Mouse (Mus musculus): ENCODE data around the gene Ncf2. TPM values are rescaled to one million over a fixed set of nuclear protein-coding genes. Genes with fewer than 3 reads are reported as not detected.

Gene Ncf2
- polyA plus RNA-seq, 1 experiment from 2014 or later: 7.3 TPM

DNA sequence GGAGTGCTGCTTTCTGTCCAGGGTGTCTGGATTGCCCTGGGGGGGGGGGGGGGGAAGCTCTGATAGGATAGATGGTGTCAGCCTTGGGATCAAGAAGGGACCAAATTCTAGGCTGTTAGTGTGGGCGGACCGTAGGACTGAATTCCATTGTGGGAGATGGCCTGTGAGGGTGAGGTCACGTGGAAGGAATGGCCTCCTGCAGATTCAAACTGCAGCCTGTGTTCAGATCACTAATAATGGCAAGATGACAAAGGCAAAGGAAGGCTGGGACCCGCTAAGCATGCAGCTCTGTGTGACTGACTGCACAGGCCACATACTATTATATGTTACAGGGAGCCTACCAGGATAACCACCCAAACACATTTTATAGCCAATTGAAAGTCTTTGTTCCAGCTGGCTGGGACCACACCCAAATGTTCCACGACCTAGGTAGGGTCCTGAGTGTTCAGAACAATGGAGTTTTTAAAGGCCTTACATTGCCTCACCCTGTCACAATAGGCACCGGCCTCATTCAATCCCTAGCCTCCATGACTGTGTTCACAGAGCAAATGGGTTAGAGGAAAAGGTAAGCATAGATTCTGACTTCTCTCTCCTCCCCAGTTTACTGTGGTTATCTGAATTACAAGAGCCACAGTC is 6.4 kb upstream of the Ncf2 start:
- H3K4me1 ChIP-seq (replicated peaks; ENCODE audit: insufficient read depth, low read length): peaks cover 7% of the 10 kb centered on the region
- no peak for ATAC-seq (replicated peaks; ENCODE audit: low FRiP score, low read depth)
- H3K4me2 ChIP-seq (ENCODE audit: low read length): no peak overlapping the region
- H3K4me3 ChIP-seq (replicated peaks; ENCODE audit: low read depth, low read length): no peak overlapping the region
- no peaks in the 10 kb centered on the region for H3K36me3 ChIP-seq (ENCODE audit: insufficient read depth, low read length)
- H3K27me3 ChIP-seq (ENCODE audit: insufficient read depth, low read length): no peaks in the 10 kb centered on the region
- WGBS: 61% methylated on average over 6 of the region's 6 CpGs
- no peak overlapping the region for H3K9ac ChIP-seq (ENCODE audit: low read depth, low read length)
- no peak overlapping the region for H3K27ac ChIP-seq
- no peaks in the 10 kb centered on the region for H3K9me3 ChIP-seq (replicated peaks; ENCODE audit: low read length)
- no peak for DNase-seq (ENCODE audit: low spot score)
- TF ChIP-seq CTCF (IDR thresholded peaks at IDR 0.05; ENCODE audit: low read depth): no peak

DNA sequence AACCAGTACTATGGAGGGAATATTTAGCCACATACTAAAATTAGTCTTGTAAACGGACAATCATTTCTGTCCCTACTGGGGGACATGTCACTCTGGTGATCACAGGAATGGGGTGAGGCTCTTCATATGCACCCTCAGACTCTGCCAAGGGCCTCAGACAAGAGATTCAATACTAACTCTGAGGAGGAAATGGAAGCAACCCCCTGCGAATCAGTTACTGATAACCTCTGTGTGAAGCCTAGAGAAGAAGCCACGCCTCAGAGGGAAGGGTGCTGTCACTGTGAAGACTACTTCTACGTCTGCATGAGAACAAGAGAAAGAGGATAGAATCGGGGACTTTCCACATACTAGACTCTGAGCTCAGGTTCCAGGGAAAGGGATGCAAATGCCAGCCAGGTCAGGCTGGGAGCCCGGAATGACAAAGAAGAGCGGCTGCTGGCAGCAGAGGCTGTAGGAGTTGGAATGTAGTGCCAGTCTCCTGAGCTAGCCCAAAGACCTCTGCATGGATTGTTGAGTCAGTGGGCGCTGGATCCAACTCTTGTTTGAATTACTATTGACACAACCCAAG is 4.2 kb upstream of the Ncf2 start:
- WGBS: 69% methylated on average over 8 of the region's 8 CpGs
- H3K27me3 ChIP-seq (ENCODE audit: insufficient read depth, low read length): no peaks in the 10 kb centered on the region

DNA sequence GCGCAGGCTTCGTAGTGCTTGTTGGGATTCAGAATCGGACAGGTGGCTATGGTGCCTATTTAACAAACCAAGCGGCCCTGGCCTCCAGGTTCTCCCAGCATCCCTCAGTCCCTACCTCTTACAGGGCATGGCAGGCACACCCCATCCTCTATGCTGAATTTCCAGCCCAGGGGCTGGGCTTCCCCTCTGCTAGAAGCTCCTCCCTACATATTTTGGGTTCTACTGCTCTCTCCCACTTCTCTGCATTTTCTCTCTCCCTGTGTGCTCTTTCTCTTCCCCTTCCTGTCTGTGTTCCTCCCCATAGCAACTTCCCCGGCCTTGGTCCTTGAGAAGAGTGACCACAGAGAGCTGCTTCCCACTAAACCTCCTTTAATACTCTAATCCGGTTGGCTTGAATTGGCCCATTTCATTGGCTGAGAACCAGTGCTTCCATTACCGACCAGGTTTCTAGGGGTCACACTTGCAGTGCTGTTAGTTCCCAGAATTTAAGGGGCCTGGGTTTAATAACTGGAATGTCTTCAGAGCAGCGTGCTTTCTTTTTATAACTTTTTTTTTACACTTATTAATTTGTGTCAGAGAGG is 3.2 kb upstream of the Ncf2 start:
- no peak overlapping the region for H3K4me3 ChIP-seq (replicated peaks; ENCODE audit: low read depth, low read length)
- H3K36me3 ChIP-seq (ENCODE audit: insufficient read depth, low read length): no peaks in the 10 kb centered on the region
- ATAC-seq (replicated peaks; ENCODE audit: low FRiP score, low read depth) (no peak), DNase-seq (ENCODE audit: low spot score) (no peak)
- TF ChIP-seq CTCF (IDR thresholded peaks at IDR 0.05; ENCODE audit: low read depth): no peak
- no peak overlapping the region for H3K4me2 ChIP-seq (ENCODE audit: low read length)
- 0 out of 2 replicates have a peak, but pooled peaks cover 6% of the 10 kb centered on the region for H3K4me1 ChIP-seq (replicated peaks; ENCODE audit: insufficient read depth, low read length)
- H3K27me3 ChIP-seq (ENCODE audit: insufficient read depth, low read length): no peaks in the 10 kb centered on the region
- WGBS: 81% methylated on average over 8 of the region's 8 CpGs
- no peaks in the 10 kb centered on the region for H3K9me3 ChIP-seq (replicated peaks; ENCODE audit: low read length)
- H3K27ac ChIP-seq: no peak overlapping the region
- no peak overlapping the region for H3K9ac ChIP-seq (ENCODE audit: low read depth, low read length)

More for the DNA sequence above, 4.2 kb upstream of the Ncf2 start:
- Histone ChIP-seq H3K9me3 (replicated peaks; ENCODE audit: low read length) (no peaks in the 10 kb centered on the region), H3K4me3 (replicated peaks; ENCODE audit: low read depth, low read length) (no peak overlapping the region), H3K9ac (ENCODE audit: low read depth, low read length) (no peak overlapping the region), H3K4me2 (ENCODE audit: low read length) (no peak overlapping the region), H3K27ac (no peak overlapping the region), H3K36me3 (ENCODE audit: insufficient read depth, low read length) (no peaks in the 10 kb centered on the region), H3K4me1 (replicated peaks; ENCODE audit: insufficient read depth, low read length) (peaks cover 10% of the 10 kb centered on the region)
- no peak for TF ChIP-seq CTCF (IDR thresholded peaks at IDR 0.05; ENCODE audit: low read depth)
- DNase-seq (ENCODE audit: low spot score) (no peak), ATAC-seq (replicated peaks; ENCODE audit: low FRiP score, low read depth) (no peak)

DNA sequence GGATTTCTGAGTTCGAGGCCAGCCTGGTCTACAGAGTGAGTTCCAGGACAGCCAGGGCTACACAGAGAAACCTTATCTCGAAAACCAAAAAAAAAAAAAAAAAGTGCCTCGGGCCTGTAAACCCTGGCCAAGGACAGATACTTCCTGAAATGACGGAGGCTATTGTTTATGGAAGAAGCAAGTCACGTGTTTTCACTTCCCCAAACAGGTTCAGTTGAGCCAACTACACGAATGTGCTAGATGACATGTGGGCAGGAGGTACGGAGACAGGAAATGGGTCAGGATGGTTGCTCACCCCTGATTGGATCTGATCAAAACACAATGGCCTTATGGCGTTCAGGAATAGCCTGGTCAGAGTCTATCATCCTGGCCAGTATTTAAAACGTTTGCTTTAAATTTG is 1.9 kb upstream of the Ncf2 start:
- no peak for TF ChIP-seq CTCF (IDR thresholded peaks at IDR 0.05; ENCODE audit: low read depth)
- H3K4me2 ChIP-seq (ENCODE audit: low read length): no peak overlapping the region
- H3K4me3 ChIP-seq (replicated peaks; ENCODE audit: low read depth, low read length): no peak overlapping the region
- ATAC-seq (replicated peaks; ENCODE audit: low FRiP score, low read depth) (no peak), DNase-seq (ENCODE audit: low spot score) (peak; percentile 53)
- no peaks in the 10 kb centered on the region for H3K36me3 ChIP-seq (ENCODE audit: insufficient read depth, low read length)
- H3K9me3 ChIP-seq (replicated peaks; ENCODE audit: low read length): no peaks in the 10 kb centered on the region
- 73% methylated on average over 9 of the region's 9 CpGs for WGBS
- H3K4me1 ChIP-seq (replicated peaks; ENCODE audit: insufficient read depth, low read length): 0 out of 2 replicates have a peak, but pooled peaks cover 6% of the 10 kb centered on the region
- H3K27ac ChIP-seq: no peak overlapping the region; the same call in 1 of the 2 replicates
- no peak overlapping the region for H3K9ac ChIP-seq (ENCODE audit: low read depth, low read length)
- no peaks in the 10 kb centered on the region for H3K27me3 ChIP-seq (ENCODE audit: insufficient read depth, low read length)

DNA sequence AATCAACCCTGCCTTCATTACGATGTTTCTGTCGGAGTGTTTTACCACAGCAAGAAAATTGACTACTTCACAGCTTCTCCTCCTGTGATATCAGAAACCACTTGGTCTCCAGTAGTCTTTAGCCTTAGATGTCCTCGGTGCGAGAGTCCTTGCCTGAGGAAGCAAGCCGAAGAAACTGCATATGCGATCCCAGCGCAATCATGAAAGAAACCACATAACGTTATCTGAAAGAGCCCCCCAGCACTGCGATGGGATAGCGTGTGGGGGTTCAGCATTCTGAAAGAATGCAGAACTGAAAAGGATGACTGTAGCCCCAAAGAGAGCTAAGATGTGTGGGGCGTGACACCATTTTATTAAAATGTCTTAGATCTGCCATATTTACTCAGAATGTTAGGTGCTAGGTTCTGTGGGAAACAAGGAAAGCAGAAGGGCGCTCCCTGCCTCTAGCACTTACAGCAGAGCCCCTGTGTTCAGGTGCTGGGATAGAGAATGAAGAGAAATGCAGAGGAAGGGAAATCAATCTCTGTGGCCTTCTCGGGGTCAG is 711 bp downstream of the Ncf2 start:
- H3K27me3 ChIP-seq (ENCODE audit: insufficient read depth, low read length): no peaks in the 10 kb centered on the region
- no peak overlapping the region for H3K4me2 ChIP-seq (ENCODE audit: low read length)
- DNase-seq (ENCODE audit: low spot score) (no peak), ATAC-seq (replicated peaks; ENCODE audit: low FRiP score, low read depth) (no peak)
- H3K9ac ChIP-seq (ENCODE audit: low read depth, low read length): no peak overlapping the region
- 0 out of 2 replicates have a peak, but pooled peaks cover 6% of the 10 kb centered on the region for H3K4me1 ChIP-seq (replicated peaks; ENCODE audit: insufficient read depth, low read length)
- no peaks in the 10 kb centered on the region for H3K9me3 ChIP-seq (replicated peaks; ENCODE audit: low read length)
- peak overlapping the region; percentile 11; the same call in 1 of the 2 replicates for H3K27ac ChIP-seq
- H3K4me3 ChIP-seq (replicated peaks; ENCODE audit: low read depth, low read length): no peak overlapping the region
- 69% methylated on average over 13 of the region's 13 CpGs for WGBS
- TF ChIP-seq CTCF (IDR thresholded peaks at IDR 0.05; ENCODE audit: low read depth): no peak
- H3K36me3 ChIP-seq (ENCODE audit: insufficient read depth, low read length): no peaks in the 10 kb centered on the region

DNA sequence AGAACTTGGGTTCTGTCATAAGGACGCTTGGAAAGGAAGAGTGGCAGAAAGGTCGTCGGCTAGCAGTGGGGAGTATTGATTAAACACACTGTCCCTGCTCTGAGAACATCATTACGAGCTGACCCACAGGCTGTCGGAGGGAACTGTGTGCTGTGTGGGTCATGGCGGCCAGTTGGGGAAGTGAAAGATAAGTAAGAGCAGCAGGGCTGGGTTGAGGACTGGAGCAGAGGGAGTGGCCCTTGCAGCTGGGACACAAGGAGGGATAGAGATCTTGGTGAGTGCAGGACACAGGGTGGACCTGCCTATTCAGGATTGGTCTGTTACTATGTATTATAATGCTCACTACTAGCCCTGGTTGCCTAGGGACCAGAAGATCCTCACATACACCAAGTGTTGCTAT is 4.9 kb downstream of the Ncf2 start:
- 0 out of 2 replicates have a peak, but pooled peaks cover 6% of the 10 kb centered on the region for H3K4me1 ChIP-seq (replicated peaks; ENCODE audit: insufficient read depth, low read length)
- ATAC-seq (replicated peaks; ENCODE audit: low FRiP score, low read depth) (no peak), DNase-seq (ENCODE audit: low spot score) (no peak)
- H3K4me2 ChIP-seq (ENCODE audit: low read length): no peak overlapping the region
- no peaks in the 10 kb centered on the region for H3K27me3 ChIP-seq (ENCODE audit: insufficient read depth, low read length)
- H3K27ac ChIP-seq: no peak overlapping the region
- WGBS: 82% methylated on average over 6 of the region's 6 CpGs
- H3K4me3 ChIP-seq (replicated peaks; ENCODE audit: low read depth, low read length): no peak overlapping the region
- H3K9me3 ChIP-seq (replicated peaks; ENCODE audit: low read length): no peaks in the 10 kb centered on the region
- no peak overlapping the region for H3K9ac ChIP-seq (ENCODE audit: low read depth, low read length)
- no peaks in the 10 kb centered on the region for H3K36me3 ChIP-seq (ENCODE audit: insufficient read depth, low read length)
- no peak for TF ChIP-seq CTCF (IDR thresholded peaks at IDR 0.05; ENCODE audit: low read depth)

All from kidney, postnatal 0 days (tissue).